Mouse (Mus musculus) right cerebral cortex, postnatal 10 days (tissue): ENCODE results near the gene Heatr4.

Experiments
- DNase-seq, 2 experiments: peaks; one replicate each; pipeline ENCODE4 v3.0.0; 2021; ENCODE audit warnings: low spot score in 2 of 2

Heatr4 gene

GRCm38 (mm10) chr12:83998341-83999107, 13.9 kb upstream of the Heatr4 start:
- no peak for DNase-seq

- no peak for DNase-seq
Measured at GRCm38 (mm10) chr12:83997221-83997620, 12.6 kb upstream of the Heatr4 start.

- no peak for DNase-seq
Measured at GRCm38 (mm10) chr12:83989378-83989777, 4.7 kb upstream of the Heatr4 start.

GRCm38 (mm10) chr12:83988483-83988882, 3.8 kb upstream of the Heatr4 start:
- no peak for DNase-seq

- DNase-seq, result peak; percentile 84 to 89
Measured at GRCm38 (mm10) chr12:83987583-83988441, 3.2 kb upstream of the Heatr4 start, which contains the start of gene Acot2. Gene Acot2 (plus strand): TSS chr12:83987861.

GRCm38 (mm10) chr12:83987242-83987582, 2.6 kb upstream of the Heatr4 start:
- DNase-seq, result no peak

GRCm38 (mm10) chr12:83981615-83982014, 3.0 kb downstream of the Heatr4 start:
- no peak for DNase-seq

- no peak for DNase-seq
Measured at GRCm38 (mm10) chr12:83978862-83979261, 5.8 kb downstream of the Heatr4 start.

- peak in 1 of 2 experiments; percentile 42 for DNase-seq
Measured at GRCm38 (mm10) chr12:83972117-83972516, 12.5 kb downstream of the Heatr4 start.

- no peak for DNase-seq
Measured at GRCm38 (mm10) chr12:83965235-83965634, 19.4 kb downstream of the Heatr4 start.

- DNase-seq, result no peak
Measured at GRCm38 (mm10) chr12:83958278-83958677, 26.4 kb downstream of the Heatr4 start.

GRCm38 (mm10) chr12:83951711-83952575, 32.7 kb downstream of the Heatr4 start:
- DNase-seq, result no peak

- DNase-seq, result peak; percentile 78
Measured at GRCm38 (mm10) chr12:83950840-83951701, 33.6 kb downstream of the Heatr4 start.

- peak; percentile 90 for DNase-seq
Measured at GRCm38 (mm10) chr12:83950493-83950839, 34.2 kb downstream of the Heatr4 start, which contains the start of gene Riox1. Gene Riox1 (plus strand): TSS chr12:83950608.

GRCm38 (mm10) chr12:83949776-83950492, 34.7 kb downstream of the Heatr4 start:
- DNase-seq, result no peak

- no peak for DNase-seq
Measured at GRCm38 (mm10) chr12:83949043-83949442, 35.6 kb downstream of the Heatr4 start.

GRCm38 (mm10) chr12:83947260-83947811, 37.3 kb downstream of the Heatr4 start:
- DNase-seq, result no peak

GRCm38 (mm10) chr12:83941938-83942337, 42.7 kb downstream of the Heatr4 start:
- no peak for DNase-seq

- no peak for DNase-seq
Measured at GRCm38 (mm10) chr12:83940031-83940430, 44.6 kb downstream of the Heatr4 start.

- DNase-seq, result no peak
Measured at GRCm38 (mm10) chr12:83939332-83939731, 45.3 kb downstream of the Heatr4 start.
